Mouse (Mus musculus): ENCODE data around the gene Il1r1.

- no peak for TF ChIP-seq GATA1 (IDR thresholded peaks at IDR 0.05; ENCODE audit: borderline replicate concordance, low read length)
- no peak for TF ChIP-seq CTCF (IDR thresholded peaks at IDR 0.05; ENCODE audit: low read depth, low read length)
These were observed 128.0 kb downstream of the Il1r1 start for GRCm38 (mm10) chr1:40352904-40353286.
